Mouse (Mus musculus): ENCODE measurements at regions not wholly inside any gene's neighbourhood (a gene's known extent, or its start where the extent isn't known, plus 50 kb on each side); places are given as distances from the start of the nearest gene placed in this dataset.

DNA sequence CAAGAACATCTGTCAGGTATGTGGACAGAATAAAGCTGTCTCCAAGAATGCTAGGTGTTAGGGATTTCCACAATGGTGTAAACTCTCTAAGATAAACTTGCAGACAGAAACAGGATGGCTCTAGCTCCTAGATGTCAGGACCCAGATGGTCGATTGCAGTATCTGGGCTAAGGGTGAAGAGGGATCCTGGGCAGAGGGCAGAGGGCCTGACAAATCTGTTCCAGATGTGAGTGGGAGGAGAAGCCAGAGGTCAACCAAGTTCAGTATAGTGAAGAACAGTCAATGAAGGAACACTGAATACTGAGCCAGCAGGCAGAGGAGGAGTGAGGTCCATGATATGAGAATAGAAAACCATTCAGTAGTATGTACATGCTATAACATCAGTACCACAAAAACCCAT lies 254.4 kb downstream of the Cmpk2 start:
- TF ChIP-seq CTCF (IDR thresholded peaks at IDR 0.05; ENCODE audit: low read depth) (no peak), EP300 (IDR thresholded peaks at IDR 0.05; ENCODE audit: low read depth) (no peak)
